Mouse (Mus musculus) heart, postnatal 14 days (tissue): Measurements from ENCODE around the gene Lmtk3. TPM values are rescaled to one million over a fixed set of nuclear protein-coding genes. Genes with fewer than 3 reads are reported as not detected.

Experiments
- DNase-seq, 2 experiments: peaks; one replicate each; pipeline ENCODE4 v3.0.0; 2021 to 2022
- intact Hi-C: fragments of 180-260 bp; cut with DNase I; formaldehyde crosslinking; loops from one replicate; pipeline ENCODE4 v1.15.1; 2025
- total RNA-seq, 2 experiments: library from RNA; stranded (reverse); gene quantifications; 2 replicates each; pipeline ENCODE4 v1.2.3; 2021

Gene Lmtk3
- total RNA-seq, 2 experiments from 2014 or later = 0.12 TPM; not detected in 1

DNA sequence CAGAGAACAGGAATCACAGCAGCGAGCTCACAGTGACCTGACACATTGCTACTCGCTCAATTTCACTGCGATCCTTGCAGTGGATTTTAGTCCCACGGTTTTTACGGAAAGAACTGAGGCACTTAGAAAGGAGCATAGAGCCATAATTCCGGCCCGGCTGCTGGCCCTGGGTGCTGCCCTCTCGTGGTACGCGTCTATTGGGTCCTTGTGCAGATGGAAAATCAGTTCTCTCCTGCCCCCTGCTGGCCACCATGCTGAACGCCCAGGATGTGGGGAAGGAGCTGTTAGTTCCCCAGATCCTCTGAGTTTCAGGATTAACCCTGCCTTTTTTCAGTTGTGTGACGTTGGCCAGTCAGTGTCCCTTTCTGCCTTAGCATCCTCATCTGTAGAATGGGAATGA, 17.8 kb downstream of the Lmtk3 start:
- DNase-seq = peak; percentile 93 to 95
- intact Hi-C loops = loop anchor here (1.0 to 5.0 kb wide), 2 partner anchors 62 to 131 kb away; no protein-coding TSS in a partner anchor

DNA sequence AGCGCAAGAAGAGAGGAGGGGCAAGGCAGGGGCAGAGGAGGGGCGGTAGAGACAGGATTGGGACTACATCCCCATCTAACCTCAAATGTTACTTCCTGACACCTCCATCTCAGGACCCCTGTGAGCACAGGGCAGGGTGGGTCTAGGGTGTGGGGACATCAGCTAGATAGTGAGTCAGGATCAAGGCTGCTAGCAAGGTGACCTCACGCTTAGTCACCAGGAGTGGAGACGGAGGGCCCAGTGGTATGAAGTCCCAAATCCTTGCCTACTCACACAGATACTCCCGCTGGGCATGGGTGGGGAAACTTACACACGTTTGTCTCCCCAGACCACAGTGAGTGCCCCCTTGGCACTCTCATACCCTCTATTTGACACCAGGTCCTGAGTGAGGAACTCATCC, 19.0 kb downstream of the Lmtk3 start:
- intact Hi-C loops = loop anchor here (5.0 kb wide), 1 partner anchor 130 kb away; no protein-coding TSS in a partner anchor
- DNase-seq = no peak

DNA sequence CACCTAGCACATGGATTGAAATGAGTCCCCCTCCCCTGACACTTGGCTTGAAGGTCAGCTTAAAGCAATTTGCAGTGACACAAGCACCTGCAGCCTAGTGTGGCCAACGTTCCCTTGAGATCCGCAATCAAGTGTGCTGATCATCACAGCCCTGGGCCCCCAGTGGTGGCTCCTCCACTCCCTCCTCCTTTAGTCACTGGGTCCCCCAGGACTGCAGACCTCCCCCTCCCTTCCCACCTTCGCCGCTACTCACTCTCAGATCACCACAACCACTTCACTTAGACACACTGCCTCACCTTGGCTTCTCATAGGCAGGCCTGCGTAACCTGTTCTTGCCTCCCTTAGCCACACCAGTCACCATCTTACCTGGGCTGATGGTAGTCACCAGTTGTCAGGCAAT, 22.4 kb downstream of the Lmtk3 start:
- DNase-seq = no peak
- intact Hi-C loops = no loop called here

DNA sequence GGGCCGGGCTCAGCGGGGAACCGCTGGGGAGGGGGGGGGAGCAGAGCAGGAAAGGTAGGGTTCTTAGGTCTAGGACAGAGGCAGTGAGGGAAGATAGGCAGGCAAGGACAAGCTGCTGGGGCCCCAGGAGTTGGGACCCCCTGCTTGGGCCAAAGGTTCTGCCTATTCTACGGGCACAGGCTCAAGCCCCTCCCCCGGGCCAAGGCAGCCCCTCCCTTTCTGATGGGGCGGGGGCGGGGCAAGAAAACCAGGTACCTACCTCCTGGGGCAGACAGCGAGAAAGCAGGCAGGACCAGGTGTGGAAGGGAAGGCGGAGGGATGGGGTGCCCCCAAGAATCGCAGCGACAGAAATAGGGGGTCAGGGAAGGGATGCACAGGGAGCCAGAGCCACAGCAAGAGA, 24.9 kb downstream of the Lmtk3 start:
- no peak for DNase-seq
- intact Hi-C loops = no loop called here

DNA sequence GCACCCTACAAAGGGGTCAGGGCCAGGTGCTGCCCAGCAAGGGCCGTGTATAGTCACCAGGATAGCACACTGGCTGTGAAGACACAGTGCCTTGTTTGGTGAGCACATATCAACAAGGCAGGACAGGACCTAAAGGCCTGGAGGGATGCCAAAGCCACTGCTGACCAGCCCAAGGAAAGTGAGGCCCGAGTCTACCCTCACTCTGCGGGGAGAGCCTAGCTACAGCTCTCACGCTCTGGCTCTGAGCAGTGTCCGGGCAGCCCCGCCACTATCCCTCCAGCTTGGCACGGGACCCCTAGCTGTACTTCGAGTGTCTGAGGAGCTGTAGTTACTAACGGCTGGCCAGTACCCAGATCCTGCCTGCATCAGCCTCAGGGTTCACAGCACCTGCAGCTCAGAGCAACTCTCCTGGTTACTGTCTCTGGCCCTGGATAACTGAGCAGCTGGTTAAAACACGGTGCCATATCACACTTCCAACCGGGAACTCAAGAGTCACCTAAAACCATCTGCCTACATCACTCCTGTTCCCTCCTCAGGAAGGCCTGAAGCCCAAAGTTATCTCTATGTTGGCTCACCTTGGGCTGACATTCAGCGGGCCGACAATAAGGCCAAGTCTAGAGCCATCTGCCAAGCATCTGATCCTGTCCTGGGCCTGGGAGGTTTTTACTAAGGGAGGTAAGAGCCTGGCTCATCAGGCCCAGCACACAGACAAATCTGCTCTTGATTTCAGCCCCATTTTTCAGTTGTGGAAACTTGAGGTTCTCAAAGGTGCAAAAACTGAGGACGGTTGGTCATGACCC, 25.9 kb downstream of the Lmtk3 start:
- intact Hi-C loops = loop anchor here (5.0 kb wide), 1 partner anchor 113 kb away; the partner anchor contains the start of genes Ccdc114 and Emp3
- no peak for DNase-seq

DNA sequence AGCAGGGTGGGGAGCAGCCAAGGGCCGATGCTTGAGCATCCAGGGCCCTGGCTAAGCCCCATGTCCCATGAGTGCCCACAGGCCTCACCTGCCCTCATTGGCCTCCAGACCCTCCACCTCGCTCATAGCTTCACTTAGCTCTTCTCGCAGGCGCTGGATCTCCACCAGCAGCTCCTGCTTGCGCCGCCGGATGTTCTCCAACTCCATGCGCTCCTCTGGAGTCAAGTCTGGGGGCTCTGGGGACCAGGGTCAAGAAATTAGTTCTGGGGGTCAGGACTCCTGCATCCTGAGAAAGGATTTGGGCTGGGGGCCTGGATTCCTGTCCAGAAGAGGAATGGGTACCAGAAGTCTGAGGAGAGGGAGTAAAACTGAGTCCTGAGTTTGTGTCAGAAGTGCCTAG, 29.4 kb downstream of the Lmtk3 start:
- intact Hi-C loops = loop anchor here (5.0 kb wide), 1 partner anchor 109 kb away; the partner anchor contains the start of genes Ccdc114 and Emp3
- DNase-seq = no peak

DNA sequence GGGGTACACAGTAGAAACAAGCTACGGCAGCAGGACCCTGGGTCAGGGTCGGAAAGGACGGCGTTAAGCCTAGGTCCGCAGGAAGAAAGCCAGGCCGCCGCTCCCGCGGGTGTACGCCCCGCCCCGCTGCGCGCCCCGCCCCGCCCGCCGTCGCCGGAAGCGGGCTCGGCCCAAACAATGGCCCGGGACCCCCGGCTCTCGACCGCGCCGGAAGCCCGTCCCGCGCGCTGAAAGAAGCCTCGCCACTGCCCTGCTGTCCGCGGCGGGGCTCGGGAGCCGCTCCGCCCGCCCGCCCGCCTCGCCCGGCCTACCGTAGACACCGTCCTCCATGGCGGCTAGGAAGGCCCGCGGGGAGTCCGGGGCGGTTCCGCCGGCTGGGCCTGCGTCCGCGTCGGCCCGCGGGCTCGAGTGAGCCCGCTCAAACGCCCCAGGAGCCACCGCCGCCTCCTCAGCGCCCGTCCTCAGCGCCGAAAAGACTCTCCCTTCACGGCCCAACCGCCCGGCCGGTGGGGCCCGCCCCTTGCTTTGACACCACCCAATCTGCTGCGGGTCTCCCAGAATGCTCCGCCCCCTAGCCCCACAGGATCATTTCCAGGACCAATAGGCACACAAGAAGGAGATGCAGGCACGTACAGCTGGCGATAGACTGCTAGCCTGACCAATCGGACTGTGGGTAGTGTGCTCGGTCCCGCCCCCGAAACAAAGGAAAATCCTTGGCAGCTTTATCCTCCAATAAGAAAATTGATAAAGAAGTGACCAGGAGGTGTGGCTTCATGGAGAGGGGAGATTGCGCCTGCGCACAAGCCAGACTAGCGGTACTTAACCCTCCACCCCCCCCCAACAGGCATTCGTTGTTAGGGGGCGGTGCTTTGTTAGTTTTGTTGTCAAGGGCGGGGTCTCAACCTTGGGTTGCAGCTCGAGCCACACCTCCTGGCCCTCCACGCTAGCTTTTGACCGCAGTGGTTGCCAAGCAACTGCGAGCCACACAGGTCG, 30.5 kb downstream of the Lmtk3 start, which contains the start of gene Cyth2:
TSS of gene Cyth2 (minus strand) at position 795 of the 993 bp plus-strand sequence.
- peak; percentile 99 for DNase-seq
- intact Hi-C loops = loop anchor here (2.0 to 5.0 kb wide), 2 partner anchors 17 to 108 kb away; partner anchors contain the start of genes Ccdc114, Emp3 and Grwd1

DNA sequence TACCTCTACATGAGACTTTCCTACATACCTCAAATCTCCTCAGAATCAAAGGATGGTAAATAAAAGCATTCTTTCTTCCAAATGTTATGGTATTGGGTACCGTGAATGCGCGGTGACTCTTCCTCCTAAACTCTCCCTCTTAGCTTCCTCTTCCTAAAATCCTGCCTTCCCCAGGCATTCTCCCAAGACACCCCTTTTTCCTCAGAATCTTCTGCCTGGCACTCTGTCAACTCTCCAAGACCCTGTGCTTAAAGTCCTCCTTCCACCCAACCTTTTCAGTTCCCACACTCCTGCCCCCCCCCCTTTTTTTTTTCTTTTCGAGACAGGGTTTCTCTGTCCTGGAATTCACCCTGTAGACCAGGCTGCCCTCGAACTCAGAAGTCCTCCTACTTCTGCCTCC, 31.3 kb downstream of the Lmtk3 start:
- intact Hi-C loops = loop anchor here (2.0 to 5.0 kb wide), 2 partner anchors 16 to 107 kb away; partner anchors contain the start of genes Ccdc114, Emp3 and Grwd1
- no peak for DNase-seq

DNA sequence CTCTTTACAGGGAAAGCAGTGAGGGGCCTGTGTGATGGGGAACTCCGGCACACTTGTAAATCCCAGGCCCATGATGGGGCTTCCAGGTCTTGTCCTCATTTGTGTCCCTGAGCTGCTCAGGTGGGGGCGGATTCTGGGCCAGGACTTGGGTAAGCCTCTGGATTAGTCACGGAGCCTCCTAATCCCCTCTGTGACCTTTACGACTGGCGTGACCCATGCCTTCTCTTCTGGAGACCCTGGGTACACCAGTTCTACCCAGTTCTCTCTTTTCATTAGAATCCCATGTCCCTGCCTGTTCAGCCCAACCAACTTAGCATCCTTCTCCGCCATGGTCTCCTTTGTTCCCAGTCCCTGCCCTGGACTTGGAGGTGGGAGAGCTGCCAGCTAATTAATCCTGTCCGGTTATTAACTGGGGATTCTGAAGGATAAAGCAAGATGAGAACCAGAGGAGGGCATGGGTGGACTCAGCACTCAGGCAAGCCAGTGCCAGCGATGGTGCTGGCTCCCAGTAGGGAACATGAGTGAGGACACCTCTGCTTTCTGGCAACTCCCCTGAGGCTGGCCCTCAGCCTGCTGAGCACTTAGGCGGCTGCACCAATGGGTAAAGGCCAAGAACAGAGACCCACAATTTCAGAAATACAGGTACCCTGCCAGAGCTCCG, 31.9 kb downstream of the Lmtk3 start:
- intact Hi-C loops = loop anchor here (2.0 kb wide), 1 partner anchor 15 kb away; the partner anchor contains the start of gene Grwd1

DNA sequence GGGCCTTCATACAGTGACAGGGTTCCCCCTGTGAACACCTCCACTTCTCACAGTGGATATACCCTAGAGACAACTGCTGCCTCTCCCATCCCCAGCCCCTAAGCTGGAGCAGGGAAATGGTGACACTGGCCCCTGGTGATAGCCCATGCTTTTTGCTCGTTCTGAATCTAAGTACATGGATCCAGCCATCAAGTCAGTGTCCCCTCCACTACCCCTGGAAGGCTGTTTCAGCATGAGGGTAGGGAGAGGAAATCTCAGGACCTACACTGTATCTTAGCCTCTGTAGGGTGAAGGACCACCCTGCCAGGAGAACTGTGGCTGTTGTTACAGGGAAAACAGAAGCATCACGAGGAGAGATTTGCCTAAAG, 32.4 kb downstream of the Lmtk3 start:
- intact Hi-C loops = loop anchor here (2.0 kb wide), 1 partner anchor 15 kb away; the partner anchor contains the start of gene Grwd1
- DNase-seq = no peak

More for the DNA sequence above, 31.9 kb downstream of the Lmtk3 start:
- no peak for DNase-seq

DNA sequence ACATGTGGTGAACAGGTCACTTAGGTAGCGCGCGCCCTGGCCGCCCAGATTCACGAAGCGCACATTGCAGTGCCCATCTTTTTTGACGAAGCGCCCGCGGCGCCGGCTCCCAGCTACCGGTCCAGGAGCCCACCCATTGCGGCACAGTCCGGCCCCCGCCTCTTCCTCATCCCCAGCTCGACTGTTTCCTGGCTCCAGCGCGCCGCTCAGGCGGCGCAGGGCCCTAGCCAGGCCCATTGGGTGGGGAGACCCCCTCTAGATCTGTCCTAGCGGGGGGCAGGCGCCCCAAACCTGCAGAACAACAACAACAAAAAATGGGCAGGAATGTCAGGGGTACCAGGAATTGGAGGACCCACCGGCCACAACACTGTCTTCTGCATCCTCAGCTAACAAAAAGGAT, 36.3 kb downstream of the Lmtk3 start:
- DNase-seq = no peak
- intact Hi-C loops = no loop called here

DNA sequence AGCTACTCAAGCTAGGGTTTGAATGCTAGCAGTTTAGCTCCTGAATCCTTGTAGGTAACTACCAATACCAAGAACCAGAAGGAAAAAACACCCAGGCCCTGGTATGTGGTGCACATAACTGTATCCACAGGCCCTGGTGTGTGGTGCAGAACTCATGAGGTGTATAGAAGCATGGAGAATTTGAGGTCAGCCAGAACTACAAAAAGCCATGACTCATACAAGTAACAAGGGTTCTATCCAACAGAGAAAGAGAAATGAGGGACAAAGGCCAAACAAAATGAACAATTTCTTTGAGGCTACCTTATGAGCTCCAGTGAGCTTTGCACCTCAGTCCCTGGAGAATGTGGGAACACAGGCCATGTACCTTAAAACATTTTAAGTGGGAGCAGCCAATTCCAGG, 37.4 kb downstream of the Lmtk3 start:
- DNase-seq = no peak
- intact Hi-C loops = no loop called here

DNA sequence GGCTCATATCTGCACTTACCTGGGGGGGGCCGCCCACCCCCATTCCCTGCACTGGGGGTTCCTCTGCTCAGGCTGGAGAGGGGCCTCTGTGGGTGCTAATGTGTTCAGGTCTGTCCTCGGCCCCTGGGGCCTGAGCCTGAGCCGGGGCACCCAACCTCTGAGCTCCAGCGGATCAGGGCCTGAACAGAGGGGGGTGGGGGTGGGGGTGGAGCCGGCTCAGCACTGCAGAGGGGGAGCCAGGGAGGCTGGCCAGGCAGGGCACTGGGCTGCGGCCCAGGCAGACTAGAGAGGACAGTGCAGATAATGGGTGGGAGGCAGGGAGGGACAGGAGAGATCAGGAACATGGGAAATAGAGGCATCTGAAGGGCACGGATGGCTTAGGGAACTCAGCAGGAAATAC, 41.1 kb downstream of the Lmtk3 start, which contains the start of gene Kcnj14:
TSS of gene Kcnj14 (minus strand) at position 185 of the 400 bp plus-strand sequence.
- no peak for DNase-seq
- intact Hi-C loops = no loop called here

DNA sequence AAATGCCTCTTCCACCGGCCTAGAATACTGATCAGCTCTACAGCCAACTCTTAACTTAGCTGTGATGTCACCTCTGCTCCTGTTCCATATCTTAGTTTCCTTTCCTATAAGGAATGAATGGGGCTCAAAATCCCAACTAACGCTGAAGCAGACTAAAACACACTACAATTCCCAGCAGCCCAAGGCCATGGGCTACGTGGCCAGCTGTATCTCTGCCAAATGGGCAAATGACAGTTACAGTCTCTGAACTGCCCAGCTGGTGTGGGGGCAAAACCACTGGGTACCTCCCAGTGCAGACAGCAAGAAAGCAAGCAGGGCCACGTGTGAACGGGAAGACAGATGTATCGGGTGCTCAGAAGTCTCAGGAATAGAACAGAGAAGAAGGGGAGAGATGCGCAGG, 43.1 kb downstream of the Lmtk3 start:
- no peak for DNase-seq
- intact Hi-C loops = no loop called here

DNA sequence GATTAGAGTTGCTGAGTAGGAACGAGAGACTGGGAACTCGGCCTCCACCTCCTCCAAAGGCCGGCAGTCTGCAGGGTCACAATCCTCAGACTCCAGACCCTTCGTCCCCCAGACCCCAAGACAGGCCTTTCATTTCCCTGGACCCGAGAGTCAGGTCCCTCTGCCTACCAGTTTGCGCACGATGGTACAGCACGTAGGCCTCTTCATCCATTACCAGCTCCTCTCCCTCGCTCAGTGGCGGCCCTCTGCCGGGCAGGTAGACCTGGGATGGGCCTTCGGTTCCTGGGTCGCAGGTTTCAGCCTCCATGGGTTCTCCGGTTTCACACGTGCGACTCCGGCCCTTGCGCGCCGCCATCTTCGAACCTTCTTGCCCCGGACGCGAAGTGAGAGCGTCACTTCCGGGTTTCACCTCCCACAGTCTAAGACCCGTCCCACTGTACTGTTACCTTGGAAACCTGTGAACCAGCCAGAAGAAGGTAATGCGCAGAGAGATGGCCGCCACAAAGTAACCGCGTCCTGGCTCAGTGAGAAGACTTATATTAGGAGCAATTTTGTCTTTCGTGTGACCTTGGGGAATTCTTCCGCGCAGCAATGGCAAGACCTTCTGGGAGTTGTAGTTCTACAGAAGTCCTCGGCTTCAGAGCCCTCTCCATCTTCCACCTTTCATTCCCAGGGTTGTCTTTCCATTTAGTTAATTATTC, 47.0 kb downstream of the Lmtk3 start, which contains the start of gene Grwd1:
TSS of gene Grwd1 (minus strand) at position 518 of the 701 bp plus-strand sequence.
- peak; percentile 75 to 89 for DNase-seq
- intact Hi-C loops = loop anchor here (2.0 kb wide), 1 partner anchor 16 kb away; the partner anchor contains the start of gene Cyth2

DNA sequence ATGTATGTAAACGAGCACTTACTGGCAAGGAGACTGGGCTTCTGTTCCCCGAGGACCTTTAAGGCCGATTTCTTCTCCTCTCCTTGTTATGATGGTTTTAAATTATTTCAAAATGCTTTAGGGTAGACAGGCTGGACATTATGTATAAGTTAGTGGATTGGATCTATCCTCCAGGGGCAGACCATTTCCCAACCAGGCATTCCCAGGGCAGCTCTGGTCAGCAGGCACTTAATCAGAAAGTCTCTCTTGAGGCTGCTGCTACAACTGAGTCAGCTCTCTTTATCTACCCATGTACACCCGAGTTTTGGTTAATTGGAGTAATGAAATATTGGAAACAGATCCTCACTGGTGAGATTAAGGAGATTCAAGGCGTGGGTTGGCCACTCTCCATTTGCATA, 47.6 kb downstream of the Lmtk3 start:
- no peak for DNase-seq
- intact Hi-C loops = loop anchor here (2.0 kb wide), 1 partner anchor 16 kb away; the partner anchor contains the start of gene Cyth2

DNA sequence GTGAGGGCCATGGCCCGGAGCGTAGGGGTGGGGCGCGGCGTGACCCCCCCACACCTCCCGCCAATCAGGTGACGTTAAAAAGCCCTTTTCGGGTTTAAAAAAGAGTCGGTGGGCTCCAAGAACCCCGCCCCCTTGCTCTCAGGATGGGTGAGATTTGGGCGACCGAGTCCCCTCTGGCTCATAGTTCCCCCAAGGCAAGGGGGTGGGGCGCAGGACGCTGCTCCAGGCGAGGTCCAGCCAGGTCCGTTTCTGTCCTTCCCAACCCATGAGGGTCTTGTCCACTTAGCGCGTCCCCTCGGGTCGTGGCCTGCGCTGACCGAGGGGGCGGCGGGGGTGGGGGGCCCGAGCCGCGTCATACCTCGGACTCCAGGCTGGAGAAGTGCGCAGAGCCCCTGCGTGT, 48.9 kb downstream of the Lmtk3 start:
- intact Hi-C loops = no loop called here
- no peak for DNase-seq

DNA sequence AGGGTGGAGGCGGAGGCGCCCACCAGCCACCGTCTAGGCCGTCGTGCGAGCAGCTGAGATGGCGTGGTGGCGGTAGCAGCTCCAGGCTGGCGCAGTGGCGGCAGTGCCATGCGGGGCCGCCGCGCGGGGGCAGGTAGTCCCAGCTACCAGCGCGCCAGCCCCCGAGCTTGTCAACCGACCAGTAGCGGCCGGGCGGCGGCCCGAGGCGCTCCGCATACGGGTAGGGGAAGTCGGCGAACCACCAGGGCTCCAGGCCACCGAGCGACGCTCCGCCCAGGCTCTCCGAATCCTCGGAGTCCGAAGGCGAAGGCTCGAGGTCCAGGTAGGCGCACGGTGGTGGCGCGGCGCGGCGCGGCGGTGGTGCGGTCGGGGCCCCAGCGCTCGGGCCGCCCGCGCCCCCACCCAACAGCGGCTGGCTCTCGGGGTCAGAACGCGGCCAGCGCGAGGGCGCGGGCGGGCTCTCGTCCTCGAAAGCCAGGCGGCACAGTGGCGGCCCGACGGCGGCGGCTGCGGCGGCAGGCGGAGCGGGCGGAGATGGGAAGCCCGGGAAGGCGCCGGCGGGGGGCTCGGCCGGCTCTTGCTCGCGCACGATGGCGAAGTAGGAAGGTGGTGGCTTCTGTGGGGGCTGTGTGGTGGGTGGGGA, 49.7 kb downstream of the Lmtk3 start:
- DNase-seq = no peak
- intact Hi-C loops = no loop called here

DNA sequence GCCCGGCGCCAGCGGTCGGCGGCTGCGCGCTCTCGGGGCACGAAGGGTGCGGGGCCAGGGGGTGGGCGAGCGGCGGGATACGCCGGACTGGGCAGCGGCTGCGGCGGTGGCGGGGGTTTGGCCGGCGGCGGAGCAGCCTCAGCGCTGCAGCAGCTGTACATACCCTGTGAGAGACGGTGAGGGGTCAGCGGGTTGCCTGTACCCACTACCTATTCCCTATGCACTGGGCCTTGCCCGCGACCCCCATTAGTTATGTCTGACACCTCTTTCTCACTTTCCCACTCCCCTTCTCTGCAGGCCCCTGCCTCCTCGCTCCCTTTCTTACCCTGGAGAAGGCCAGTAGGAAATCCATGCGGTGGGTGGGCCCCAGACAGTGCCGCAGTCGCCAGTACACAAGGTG, 50.4 kb downstream of the Lmtk3 start:
- DNase-seq = no peak
- intact Hi-C loops = no loop called here
